Mouse (Mus musculus) inflammation-experienced regulatory T-cells, adult 16 weeks (primary cell): ENCODE data around the gene Prpf19. TPM values are rescaled to one million over a fixed set of nuclear protein-coding genes. Genes with fewer than 3 reads are reported as not detected.

Experiments
- polyA plus RNA-seq: library from polyadenylated mRNA; unstranded; fragments of 100-300 nt; shearing (Covaris generic); gene quantifications from one replicate; pipeline ENCODE4 v1.2.1, GENCODE M21; 2017

Prpf19 gene
- 76.9 TPM for polyA plus RNA-seq

DNA sequence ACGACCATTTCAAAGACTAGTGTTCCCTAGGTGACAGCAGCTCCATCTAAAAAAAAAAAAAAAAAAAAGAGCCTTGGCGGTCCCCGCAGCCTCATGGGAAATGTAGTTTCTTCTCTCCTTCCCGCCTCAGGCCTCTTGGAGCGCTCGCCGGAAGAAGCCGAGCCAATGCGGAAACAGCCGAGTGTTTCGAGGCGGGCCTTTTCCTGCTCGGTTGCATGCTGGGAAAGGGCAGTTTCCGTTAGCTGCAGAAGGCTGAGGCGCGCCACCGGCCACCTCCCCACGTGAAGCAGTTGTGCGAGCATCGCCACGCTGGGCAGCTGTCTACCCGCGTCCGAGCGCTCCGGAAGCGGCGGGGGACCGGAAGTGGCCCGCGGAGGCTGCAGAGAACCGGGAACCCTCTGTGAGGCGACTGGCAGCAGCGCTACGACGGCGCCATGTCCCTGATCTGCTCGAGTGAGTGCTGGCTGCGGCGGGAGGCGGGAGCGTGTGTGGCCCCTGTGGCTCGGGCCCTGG is at the start of gene Prpf19:
TSS of gene Prpf19 (plus strand) at position 216 of the 513 bp plus-strand sequence.

DNA sequence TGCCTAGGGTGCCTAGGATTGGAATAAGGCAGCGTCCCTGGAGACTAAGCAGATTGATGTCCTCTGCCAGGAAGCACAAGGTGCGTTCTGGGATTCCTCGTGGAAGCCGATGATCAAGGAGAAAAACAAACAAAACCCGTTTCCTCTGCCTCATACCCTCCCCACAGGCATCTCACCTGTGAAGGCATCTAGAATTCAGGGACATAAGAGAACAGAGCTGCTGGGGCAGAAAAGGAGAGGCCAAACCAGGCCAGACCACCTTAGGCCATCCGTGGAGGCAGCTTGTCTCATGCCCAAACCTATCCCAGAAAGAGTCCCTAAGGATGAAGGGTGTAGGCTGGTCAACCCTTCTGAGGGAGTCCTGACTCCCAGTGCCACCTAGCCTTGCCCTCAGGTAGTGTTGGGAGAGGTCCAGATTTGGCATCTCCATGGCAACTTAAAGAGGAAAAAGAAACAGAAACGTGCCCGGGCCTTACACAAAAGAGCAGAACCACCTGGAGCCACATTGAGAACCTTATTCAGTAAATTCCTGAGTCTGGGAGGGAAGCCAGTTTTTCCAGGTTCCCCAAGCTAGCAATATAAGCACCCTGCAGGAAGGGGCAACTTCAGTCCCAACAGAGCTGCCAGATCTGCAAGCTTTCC is 25.0 kb upstream of the Prpf19 start, which contains the start of gene Tmem132a:
TSS of gene Tmem132a (minus strand) at position 55 of the 642 bp plus-strand sequence.

DNA sequence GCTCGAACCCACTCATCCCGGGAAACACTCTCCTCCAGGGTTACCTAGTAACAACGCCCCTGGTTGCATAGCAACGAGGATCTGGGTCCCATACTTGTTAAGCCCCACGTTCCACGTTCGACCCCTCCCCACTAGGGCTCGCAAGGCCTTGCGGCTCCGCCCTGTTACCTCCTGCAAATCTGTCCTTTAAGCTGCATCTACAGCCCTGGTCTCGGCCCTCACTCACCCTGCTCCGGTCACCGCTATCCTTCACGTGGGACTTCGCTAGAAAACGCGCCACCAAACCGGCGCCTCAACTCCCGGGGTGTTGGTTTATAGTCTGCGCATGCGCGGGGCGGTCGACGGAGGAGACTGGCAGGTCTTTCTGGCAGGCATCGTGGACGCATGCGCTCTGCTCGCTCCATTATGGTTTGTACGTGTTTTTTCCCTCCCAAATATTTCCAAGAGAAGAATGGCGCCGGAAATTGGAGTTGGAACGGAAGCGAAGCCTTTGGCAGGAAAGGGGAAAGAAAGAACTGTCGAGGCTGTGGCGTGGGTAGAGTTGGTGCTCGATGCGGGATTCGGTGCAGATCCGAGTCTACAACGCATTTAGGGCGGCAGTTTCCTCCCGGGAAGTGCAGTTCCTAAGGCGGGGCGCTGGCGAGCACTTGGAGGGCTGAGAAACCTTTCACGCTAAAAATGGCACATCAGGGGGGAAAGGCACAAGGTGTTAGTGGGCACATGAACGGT is 13.4 kb upstream of the Prpf19 start, which contains the start of gene Tmem109:
TSS of gene Tmem109 (minus strand) at position 576 of the 729 bp plus-strand sequence.

DNA sequence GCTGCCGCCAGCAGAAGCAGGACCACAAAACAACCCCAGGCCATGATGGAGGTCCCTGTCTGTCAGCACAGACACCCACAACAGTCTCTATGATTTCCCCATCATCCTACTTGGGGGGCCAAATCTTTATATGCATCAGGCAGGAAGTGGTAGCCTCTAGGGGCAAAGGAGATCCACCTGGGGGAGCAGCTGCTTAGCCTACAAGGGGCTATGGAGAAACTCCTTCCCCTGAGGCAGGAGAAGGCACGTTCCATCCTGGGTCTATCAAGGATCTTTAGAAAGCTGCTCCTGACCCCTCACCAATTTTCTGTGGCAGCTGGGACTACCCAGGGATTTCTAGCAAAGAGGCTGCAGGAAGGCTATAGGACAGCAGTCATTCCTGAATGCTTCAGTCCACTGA is 25.5 kb downstream of the Prpf19 start, which contains the start of gene Zp1:
TSS of gene Zp1 (minus strand) at position 101 of the 400 bp plus-strand sequence.

DNA sequence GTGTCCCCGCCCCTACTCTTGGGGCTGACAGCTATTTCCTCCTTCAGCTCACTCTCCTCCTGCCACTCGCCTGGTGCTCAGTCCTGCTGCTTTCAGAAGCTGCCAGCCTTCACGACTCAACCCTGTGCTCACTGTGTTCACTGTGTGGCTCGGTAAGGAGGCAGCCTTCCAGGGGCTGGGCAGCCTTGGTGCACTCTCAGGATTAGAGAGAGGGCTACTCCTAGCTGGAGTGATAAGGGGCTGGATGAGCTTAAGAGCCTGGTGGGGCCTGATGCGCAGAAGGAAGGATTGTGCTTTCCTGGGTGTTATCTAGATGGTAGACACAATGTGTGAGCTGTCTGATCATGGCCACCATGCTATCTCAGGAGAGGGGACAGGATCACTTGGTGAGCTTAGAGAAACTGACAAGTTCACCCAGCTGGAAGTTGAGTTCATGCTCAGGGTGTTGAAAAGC is 42.1 kb downstream of the Prpf19 start, which contains the start of gene Ptgdr2:
TSS of gene Ptgdr2 (plus strand) at position 51 of the 454 bp plus-strand sequence.

DNA sequence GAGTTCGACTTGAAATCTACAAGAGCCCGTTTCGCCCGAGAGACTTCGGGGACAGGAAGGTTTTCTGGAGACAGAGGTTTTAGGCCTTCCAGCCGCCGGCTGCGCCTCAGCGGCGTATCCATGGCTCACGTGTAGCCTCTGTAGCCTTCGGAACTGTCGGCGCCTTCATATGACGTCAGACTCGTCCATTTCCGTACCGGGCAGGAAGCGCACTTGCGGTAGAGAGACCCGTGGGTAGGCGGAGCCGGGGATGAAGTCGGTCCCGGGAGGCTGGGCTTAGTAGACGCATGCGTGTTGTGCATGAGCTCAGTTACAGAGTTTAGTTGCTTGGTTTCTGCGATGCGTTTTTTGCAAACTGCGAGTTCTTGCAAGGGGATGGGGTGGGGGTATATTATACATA is 54.1 kb downstream of the Prpf19 start, which contains the start of gene Ccdc86:
TSS of gene Ccdc86 (minus strand) at position 155 of the 400 bp plus-strand sequence.

Other genes starting within 250 kb of the Prpf19 start
- not detected for gene Pga5, start 217.2 kb upstream of the Prpf19 start, polyA plus RNA-seq
- gene Vps37c, start 206.5 kb upstream of the Prpf19 start, polyA plus RNA-seq: 26.3 TPM
- gene Cd5, start 156.2 kb upstream of the Prpf19 start, polyA plus RNA-seq: 569 TPM
- gene Cd6, start 65.2 kb upstream of the Prpf19 start, polyA plus RNA-seq: 778 TPM
- 1.9 TPM for gene Slc15a3, start 55.5 kb upstream of the Prpf19 start, polyA plus RNA-seq
- 0.46 TPM for gene Tmem132a, start 25.3 kb upstream of the Prpf19 start, polyA plus RNA-seq
- 60.7 TPM for gene Tmem109, start 13.2 kb upstream of the Prpf19 start, polyA plus RNA-seq
- not detected for gene Zp1, start 25.4 kb downstream of the Prpf19 start, polyA plus RNA-seq
- not detected for gene Ptgdr2, start 41.9 kb downstream of the Prpf19 start, polyA plus RNA-seq
- 20.5 TPM for gene Ccdc86, start 54.0 kb downstream of the Prpf19 start, polyA plus RNA-seq
- not detected for gene Ms4a10, start 79.4 kb downstream of the Prpf19 start, polyA plus RNA-seq
- not detected for gene Ms4a15, start 98.0 kb downstream of the Prpf19 start, polyA plus RNA-seq
- not detected for gene Ms4a18, start 122.8 kb downstream of the Prpf19 start, polyA plus RNA-seq
- 0.24 TPM for gene Ms4a8a, start 185.9 kb downstream of the Prpf19 start, polyA plus RNA-seq
- not detected for gene 1700017D01Rik, start 235.6 kb downstream of the Prpf19 start, polyA plus RNA-seq